Mouse (Mus musculus): ENCODE data around the gene Ugt1a8. TPM values are rescaled to one million over a fixed set of nuclear protein-coding genes. Genes with fewer than 3 reads are reported as not detected.

Ugt1a8 gene
- polyA plus RNA-seq, 1 experiment from 2014 or later: not detected

GRCm38 (mm10) chr1:88260604-88261377, 173.2 kb downstream of the Ugt1a8 start:
- no peak for ATAC-seq (ENCODE audit: low FRiP score, low TSS enrichment)
- peaks cover 62% of the 10 kb centered on the region for H3K36me3 ChIP-seq (ENCODE audit: insufficient read depth, low read length)
- H3K27me3 ChIP-seq (ENCODE audit: insufficient read depth, low read length): no peaks in the 10 kb centered on the region
- WGBS: 83% methylated on average over 10 of the region's 10 CpGs
- no peak overlapping the region for H3K4me3 ChIP-seq (ENCODE audit: low read length)
- H3K9ac ChIP-seq (replicated peaks; ENCODE audit: low read length): no peak overlapping the region
- H3K4me1 ChIP-seq (ENCODE audit: insufficient read depth, low read length): peaks cover 17% of the 10 kb centered on the region
- no peak overlapping the region for H3K4me2 ChIP-seq (replicated peaks; ENCODE audit: low read depth, low read length)
- no peak overlapping the region for H3K27ac ChIP-seq (ENCODE audit: low read length)
- H3K9me3 ChIP-seq (ENCODE audit: low read length): peaks cover 8% of the 10 kb centered on the region

- no peaks in the 10 kb centered on the region for H3K27me3 ChIP-seq (ENCODE audit: insufficient read depth, low read length)
- H3K4me1 ChIP-seq (ENCODE audit: insufficient read depth, low read length): peaks cover 17% of the 10 kb centered on the region
- no peak overlapping the region for H3K4me3 ChIP-seq (ENCODE audit: low read length)
- H3K9me3 ChIP-seq (ENCODE audit: low read length): no peaks in the 10 kb centered on the region
- no peak for ATAC-seq (ENCODE audit: low FRiP score, low TSS enrichment)
- no peak overlapping the region for H3K9ac ChIP-seq (replicated peaks; ENCODE audit: low read length)
- no peak overlapping the region for H3K4me2 ChIP-seq (replicated peaks; ENCODE audit: low read depth, low read length)
- no peak overlapping the region for H3K27ac ChIP-seq (ENCODE audit: low read length)
- 87% methylated on average over 7 of the region's 7 CpGs for WGBS
- H3K36me3 ChIP-seq (ENCODE audit: insufficient read depth, low read length): peaks cover 71% of the 10 kb centered on the region
Measured at GRCm38 (mm10) chr1:88261706-88262105, 174.1 kb downstream of the Ugt1a8 start.

GRCm38 (mm10) chr1:88262255-88262654, 174.6 kb downstream of the Ugt1a8 start:
- Histone ChIP-seq H3K4me3 (ENCODE audit: low read length) (no peak overlapping the region), H3K9ac (replicated peaks; ENCODE audit: low read length) (no peak overlapping the region), H3K27ac (ENCODE audit: low read length) (no peak overlapping the region), H3K9me3 (ENCODE audit: low read length) (no peaks in the 10 kb centered on the region), H3K4me1 (ENCODE audit: insufficient read depth, low read length) (peaks cover 17% of the 10 kb centered on the region), H3K27me3 (ENCODE audit: insufficient read depth, low read length) (no peaks in the 10 kb centered on the region), H3K4me2 (replicated peaks; ENCODE audit: low read depth, low read length) (no peak overlapping the region), H3K36me3 (ENCODE audit: insufficient read depth, low read length) (peaks cover 77% of the 10 kb centered on the region)
- ATAC-seq (ENCODE audit: low FRiP score, low TSS enrichment): no peak
- 54% methylated on average over 4 of the region's 4 CpGs for WGBS

GRCm38 (mm10) chr1:88262961-88263360, 175.3 kb downstream of the Ugt1a8 start:
- no peak overlapping the region for H3K4me3 ChIP-seq (ENCODE audit: low read length)
- H3K27me3 ChIP-seq (ENCODE audit: insufficient read depth, low read length): no peaks in the 10 kb centered on the region
- no peak overlapping the region for H3K9ac ChIP-seq (replicated peaks; ENCODE audit: low read length)
- H3K4me2 ChIP-seq (replicated peaks; ENCODE audit: low read depth, low read length): no peak overlapping the region
- H3K4me1 ChIP-seq (ENCODE audit: insufficient read depth, low read length): peaks cover 17% of the 10 kb centered on the region
- 73% methylated on average over 6 of the region's 6 CpGs for WGBS
- H3K9me3 ChIP-seq (ENCODE audit: low read length): no peaks in the 10 kb centered on the region
- no peak overlapping the region for H3K27ac ChIP-seq (ENCODE audit: low read length)
- H3K36me3 ChIP-seq (ENCODE audit: insufficient read depth, low read length): peaks cover 84% of the 10 kb centered on the region
- ATAC-seq (ENCODE audit: low FRiP score, low TSS enrichment): no peak

DNA sequence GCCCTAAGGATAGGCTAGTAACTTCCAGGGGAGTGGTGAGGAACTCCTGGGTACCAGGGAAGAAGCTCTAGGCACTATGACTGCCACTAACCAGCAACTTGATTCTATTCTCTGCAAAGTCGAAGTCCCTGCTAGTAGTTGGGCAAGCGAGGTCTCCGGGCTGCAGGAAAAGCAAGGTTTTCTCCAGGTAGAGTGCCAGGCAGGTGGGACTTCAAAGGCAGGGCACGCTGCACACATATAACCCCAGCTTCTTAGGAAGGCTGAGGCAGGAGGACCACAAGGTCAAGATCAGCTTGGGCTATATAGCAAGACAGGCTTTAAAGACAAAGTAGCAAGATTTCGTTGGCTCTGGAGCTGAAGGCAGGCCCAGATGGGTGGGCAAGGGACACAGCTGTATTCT, 176.2 kb downstream of the Ugt1a8 start:
- H3K4me3 ChIP-seq (ENCODE audit: low read length): no peak overlapping the region
- H3K4me1 ChIP-seq (ENCODE audit: insufficient read depth, low read length): peaks cover 17% of the 10 kb centered on the region
- 92% methylated on average over 5 of the region's 5 CpGs for WGBS

GRCm38 (mm10) chr1:88264237-88264868, 176.7 kb downstream of the Ugt1a8 start:
- H3K9ac ChIP-seq (replicated peaks; ENCODE audit: low read length): no peak overlapping the region
- H3K36me3 ChIP-seq (ENCODE audit: insufficient read depth, low read length): peaks cover 98% of the 10 kb centered on the region
- no peaks in the 10 kb centered on the region for H3K9me3 ChIP-seq (ENCODE audit: low read length)
- H3K4me2 ChIP-seq (replicated peaks; ENCODE audit: low read depth, low read length): no peak overlapping the region
- H3K27ac ChIP-seq (ENCODE audit: low read length): no peak overlapping the region
- WGBS: 83% methylated on average over 7 of the region's 7 CpGs
- H3K27me3 ChIP-seq (ENCODE audit: insufficient read depth, low read length): no peaks in the 10 kb centered on the region
- H3K4me1 ChIP-seq (ENCODE audit: insufficient read depth, low read length): peaks cover 13% of the 10 kb centered on the region
- ATAC-seq (ENCODE audit: low FRiP score, low TSS enrichment): no peak
- H3K4me3 ChIP-seq (ENCODE audit: low read length): no peak overlapping the region

More for the DNA sequence above, 176.2 kb downstream of the Ugt1a8 start:
- no peak overlapping the region for H3K9ac ChIP-seq (replicated peaks; ENCODE audit: low read length)
- H3K9me3 ChIP-seq (ENCODE audit: low read length): no peaks in the 10 kb centered on the region
- H3K36me3 ChIP-seq (ENCODE audit: insufficient read depth, low read length): peaks cover 92% of the 10 kb centered on the region
- ATAC-seq (ENCODE audit: low FRiP score, low TSS enrichment): no peak
- H3K27me3 ChIP-seq (ENCODE audit: insufficient read depth, low read length): no peaks in the 10 kb centered on the region
- H3K4me2 ChIP-seq (replicated peaks; ENCODE audit: low read depth, low read length): no peak overlapping the region
- H3K27ac ChIP-seq (ENCODE audit: low read length): no peak overlapping the region

DNA sequence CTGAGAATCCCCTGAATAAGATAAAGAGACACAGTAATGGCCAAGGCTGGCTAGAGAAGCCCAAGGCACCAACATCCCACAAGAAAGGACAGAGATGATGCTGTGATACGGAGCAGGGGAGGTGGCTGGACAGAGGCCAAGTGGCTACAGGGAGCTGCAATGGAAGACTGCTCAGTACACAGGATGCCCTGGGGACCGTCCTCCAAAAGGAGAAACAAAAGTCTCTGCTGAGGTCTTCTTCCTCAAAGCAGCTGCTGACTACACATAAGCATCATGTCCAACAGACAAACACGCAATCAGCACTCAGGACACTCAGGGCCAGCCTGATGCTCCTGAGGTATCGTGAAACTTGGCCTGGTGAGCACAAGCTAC, 177.2 kb downstream of the Ugt1a8 start:
- Histone ChIP-seq H3K4me1 (ENCODE audit: insufficient read depth, low read length) (peaks cover 8% of the 10 kb centered on the region; the same call in 1 of the 2 replicates), H3K4me3 (ENCODE audit: low read length) (no peak overlapping the region), H3K9ac (replicated peaks; ENCODE audit: low read length) (no peak overlapping the region), H3K27me3 (ENCODE audit: insufficient read depth, low read length) (no peaks in the 10 kb centered on the region), H3K27ac (ENCODE audit: low read length) (no peak overlapping the region), H3K36me3 (ENCODE audit: insufficient read depth, low read length) (peaks cover 98% of the 10 kb centered on the region), H3K9me3 (ENCODE audit: low read length) (no peaks in the 10 kb centered on the region), H3K4me2 (replicated peaks; ENCODE audit: low read depth, low read length) (no peak overlapping the region)
- ATAC-seq (ENCODE audit: low FRiP score, low TSS enrichment): no peak
- 79% methylated on average over 4 of the region's 4 CpGs for WGBS

DNA sequence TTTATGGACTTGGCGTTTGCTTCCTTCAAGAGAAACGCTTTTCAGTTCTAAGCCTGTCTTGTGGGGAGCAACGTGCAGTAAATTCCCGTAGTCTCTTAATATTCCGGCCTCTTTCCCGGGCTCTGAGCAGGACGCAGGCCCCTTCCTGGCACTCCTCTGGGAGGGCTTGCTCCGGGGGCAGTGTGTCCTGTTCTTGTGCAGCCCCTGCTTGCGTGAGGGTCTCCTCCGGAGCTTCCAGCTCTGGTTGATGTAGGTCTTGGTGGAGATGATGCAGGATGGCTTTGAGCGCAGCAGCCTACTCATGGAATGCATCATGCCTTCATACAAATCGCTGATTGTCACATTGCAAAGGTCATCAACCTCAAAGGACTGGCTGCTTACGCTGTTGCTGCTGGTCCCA, 178.5 kb downstream of the Ugt1a8 start:
- Histone ChIP-seq H3K36me3 (ENCODE audit: insufficient read depth, low read length) (peaks cover 90% of the 10 kb centered on the region), H3K4me3 (ENCODE audit: low read length) (no peak overlapping the region), H3K4me2 (replicated peaks; ENCODE audit: low read depth, low read length) (no peak overlapping the region), H3K27me3 (ENCODE audit: insufficient read depth, low read length) (no peaks in the 10 kb centered on the region), H3K9me3 (ENCODE audit: low read length) (no peaks in the 10 kb centered on the region), H3K27ac (ENCODE audit: low read length) (no peak overlapping the region), H3K4me1 (ENCODE audit: insufficient read depth, low read length) (0 out of 2 replicates have a peak, but pooled peaks cover 4% of the 10 kb centered on the region), H3K9ac (replicated peaks; ENCODE audit: low read length) (no peak overlapping the region)
- 86% methylated on average over 13 of the region's 13 CpGs for WGBS
- ATAC-seq (ENCODE audit: low FRiP score, low TSS enrichment): no peak

GRCm38 (mm10) chr1:88267489-88267888, 179.9 kb downstream of the Ugt1a8 start:
- H3K36me3 ChIP-seq (ENCODE audit: insufficient read depth, low read length): peaks cover 89% of the 10 kb centered on the region
- H3K27me3 ChIP-seq (ENCODE audit: insufficient read depth, low read length): no peaks in the 10 kb centered on the region
- no peak overlapping the region for H3K4me2 ChIP-seq (replicated peaks; ENCODE audit: low read depth, low read length)
- H3K9ac ChIP-seq (replicated peaks; ENCODE audit: low read length): no peak overlapping the region
- 92% methylated on average over 6 of the region's 6 CpGs for WGBS
- H3K9me3 ChIP-seq (ENCODE audit: low read length): no peaks in the 10 kb centered on the region
- H3K4me3 ChIP-seq (ENCODE audit: low read length): no peak overlapping the region
- 0 out of 2 replicates have a peak, but pooled peaks cover 2% of the 10 kb centered on the region for H3K4me1 ChIP-seq (ENCODE audit: insufficient read depth, low read length)
- no peak for ATAC-seq (ENCODE audit: low FRiP score, low TSS enrichment)
- no peak overlapping the region for H3K27ac ChIP-seq (ENCODE audit: low read length)

- no peak for ATAC-seq (ENCODE audit: low FRiP score, low TSS enrichment)
- Histone ChIP-seq H3K27ac (ENCODE audit: low read length) (no peak overlapping the region), H3K4me3 (ENCODE audit: low read length) (no peak overlapping the region), H3K9ac (replicated peaks; ENCODE audit: low read length) (no peak overlapping the region), H3K4me2 (replicated peaks; ENCODE audit: low read depth, low read length) (no peak overlapping the region), H3K27me3 (ENCODE audit: insufficient read depth, low read length) (no peaks in the 10 kb centered on the region), H3K4me1 (ENCODE audit: insufficient read depth, low read length) (no peaks in the 10 kb centered on the region), H3K9me3 (ENCODE audit: low read length) (no peaks in the 10 kb centered on the region), H3K36me3 (ENCODE audit: insufficient read depth, low read length) (peaks cover 88% of the 10 kb centered on the region)
- 88% methylated on average over 6 of the region's 6 CpGs for WGBS
Measured at GRCm38 (mm10) chr1:88268070-88268469, 180.5 kb downstream of the Ugt1a8 start.
